Mouse (Mus musculus) heart, embryonic 13.5 days (tissue): ENCODE data around the gene Prpsap1. TPM values are rescaled to one million over a fixed set of nuclear protein-coding genes. Genes with fewer than 3 reads are reported as not detected.
"Not testable (repeated sequence)": the region's sequence is repeated elsewhere in the genome, so short reads cannot be mapped to it uniquely, and the experiment has no call there.

Source experiments
- ATAC-seq: fragments of 200-750 bp; cut with Nextera tagmentation; 2 replicates; pipeline ENCODE4 v1.8.0; 2017; ENCODE audit warnings: moderate TSS enrichment; ENCODE audit not compliant: insufficient number of reproducible peaks, low FRiP score, low TSS enrichment; ENCODE audit errors: extremely low read depth
- H3K27ac ChIP-seq: fragments of 300-500 bp; sonication (generic); replicated peaks from 2 replicates; pipeline ENCODE4 v1.5.1; 2015; ENCODE audit warnings: moderate library complexity, mild to moderate bottlenecking, inconsistent platforms
- H3K27me3 ChIP-seq: fragments of 300-500 bp; sonication (generic); replicated peaks from 2 replicates; pipeline ENCODE4 v1.6.1; 2015; ENCODE audit warnings: mild to moderate bottlenecking, inconsistent platforms
- H3K36me3 ChIP-seq: fragments of 300-500 bp; sonication (generic); 2 replicates; pipeline ENCODE4 v1.6.1; 2015; ENCODE audit warnings: mild to moderate bottlenecking, inconsistent platforms
- H3K4me1 ChIP-seq: fragments of 300-500 bp; sonication (generic); 2 replicates; pipeline ENCODE4 v1.6.1; 2015; ENCODE audit warnings: inconsistent platforms
- H3K4me2 ChIP-seq: fragments of 300-500 bp; sonication (generic); 2 replicates; pipeline ENCODE4 v1.6.1; 2015; ENCODE audit warnings: inconsistent platforms, mild to moderate bottlenecking, moderate library complexity
- H3K4me3 ChIP-seq: fragments of 300-500 bp; sonication (generic); 2 replicates; pipeline ENCODE4 v1.5.1; 2015; ENCODE audit warnings: moderate library complexity, mild to moderate bottlenecking, inconsistent platforms
- H3K9ac ChIP-seq: fragments of 300-500 bp; sonication (generic); 2 replicates; pipeline ENCODE4 v1.6.1; 2015; ENCODE audit warnings: inconsistent platforms, mild to moderate bottlenecking, moderate library complexity
- H3K9me3 ChIP-seq: fragments of 300-500 bp; sonication (generic); 2 replicates; pipeline ENCODE4 v1.6.1; 2016; ENCODE audit warnings: inconsistent platforms
- WGBS: fragments of 180-500 bp; shearing (Covaris S2); methylation state at CpG from one replicate; pipeline ENCODE4 v1.1.7; 2015; ENCODE audit warnings: mixed read lengths; 5-methylcytosine and 5-hydroxymethylcytosine counted together
- polyA plus RNA-seq: library from polyadenylated mRNA; unstranded; fragments of >200 nt; fragmentation: Nextera tagmentation; extraction: Ambion mirVana; gene quantifications from 2 replicates; pipeline ENCODE4 v1.2.1, GENCODE M21; 2015

Gene Prpsap1
- polyA plus RNA-seq, 1 experiment from 2014 or later, result 90.2 TPM

GRCm38 (mm10) chr11:116433356-116434286, 60.4 kb downstream of the Prpsap1 start, which contains the start of gene Ubald2:
Gene Ubald2 (plus strand): TSS chr11:116434094.
- H3K36me3 ChIP-seq, result peaks cover 25% of the 10 kb centered on the region
- H3K9ac ChIP-seq, result peak within 1 kb of the TSS; percentile 96
- H3K27ac ChIP-seq, result peak within 1 kb of the TSS; percentile 94
- peak; percentile 95 for ATAC-seq
- no peaks in the 10 kb centered on the region for H3K9me3 ChIP-seq
- H3K27me3 ChIP-seq, result no peaks in the 10 kb centered on the region
- H3K4me1 ChIP-seq, result peaks cover 63% of the 10 kb centered on the region
- H3K4me2 ChIP-seq, result peak within 1 kb of the TSS; percentile 88
- peak within 1 kb of the TSS; percentile 91 for H3K4me3 ChIP-seq
- 3% methylated on average over 56 of the region's 66 CpGs for WGBS

- Histone ChIP-seq H3K4me1 (peaks cover 63% of the 10 kb centered on the region), H3K27me3 (no peaks in the 10 kb centered on the region), H3K9ac (no peak overlapping the region), H3K36me3 (peaks cover 24% of the 10 kb centered on the region), H3K9me3 (no peaks in the 10 kb centered on the region), H3K4me2 (peak overlapping the region; percentile 88), H3K4me3 (no peak overlapping the region), H3K27ac (peak overlapping the region; percentile 70)
- WGBS, result 62% methylated on average over 8 of the region's 8 CpGs
- ATAC-seq, result no peak
Observed at GRCm38 (mm10) chr11:116432593-116433355, 61.2 kb downstream of the Prpsap1 start.

- no peaks in the 10 kb centered on the region for H3K9me3 ChIP-seq
- no peaks in the 10 kb centered on the region for H3K27me3 ChIP-seq
- H3K9ac ChIP-seq, result no peak overlapping the region
- H3K4me1 ChIP-seq, result peaks cover 57% of the 10 kb centered on the region
- 54% methylated on average over 6 of the region's 6 CpGs for WGBS
- H3K36me3 ChIP-seq, result peaks cover 17% of the 10 kb centered on the region
- ATAC-seq, result no peak
- no peak overlapping the region for H3K4me3 ChIP-seq
- no peak overlapping the region for H3K4me2 ChIP-seq
- H3K27ac ChIP-seq, result no peak overlapping the region
Observed at GRCm38 (mm10) chr11:116432127-116432526, 61.9 kb downstream of the Prpsap1 start.

- peaks cover 51% of the 10 kb centered on the region for H3K4me1 ChIP-seq
- peak overlapping the region; percentile 53 for H3K4me2 ChIP-seq
- H3K9me3 ChIP-seq, result no peaks in the 10 kb centered on the region
- no peak for ATAC-seq
- H3K36me3 ChIP-seq, result peaks cover 11% of the 10 kb centered on the region
- H3K4me3 ChIP-seq, result peak overlapping the region; percentile 10; the same call in 1 of the 2 replicates
- peak overlapping the region; percentile 47; the same call in 1 of the 2 replicates for H3K9ac ChIP-seq
- 49% methylated on average over 11 of the region's 11 CpGs for WGBS
- no peak overlapping the region for H3K27ac ChIP-seq
- H3K27me3 ChIP-seq, result no peaks in the 10 kb centered on the region
Observed at GRCm38 (mm10) chr11:116431428-116432077, 62.4 kb downstream of the Prpsap1 start.

- WGBS, result 21% methylated on average over 22 of the region's 22 CpGs
Observed at GRCm38 (mm10) chr11:116430723-116431427, 63.1 kb downstream of the Prpsap1 start.

GRCm38 (mm10) chr11:116429862-116430613, 64.0 kb downstream of the Prpsap1 start:
- Histone ChIP-seq H3K27me3 (no peaks in the 10 kb centered on the region), H3K4me3 (no peak overlapping the region), H3K36me3 (no peaks in the 10 kb centered on the region), H3K4me2 (no peak overlapping the region), H3K9ac (no peak overlapping the region), H3K9me3 (no peaks in the 10 kb centered on the region), H3K4me1 (peaks cover 38% of the 10 kb centered on the region), H3K27ac (no peak overlapping the region)
- 77% methylated on average over 9 of the region's 9 CpGs for WGBS
- ATAC-seq, result no peak

More at GRCm38 (mm10) chr11:116430723-116431427, 63.1 kb downstream of the Prpsap1 start:
- Histone ChIP-seq H3K4me3 (peak overlapping the region; percentile 10; the same call in 1 of the 2 replicates), H3K27ac (no peak overlapping the region), H3K4me2 (peak overlapping the region; percentile 53), H3K27me3 (no peaks in the 10 kb centered on the region), H3K4me1 (peaks cover 44% of the 10 kb centered on the region), H3K36me3 (peaks cover 5% of the 10 kb centered on the region), H3K9me3 (no peaks in the 10 kb centered on the region), H3K9ac (peak overlapping the region; percentile 58; the same call in 1 of the 2 replicates)
- ATAC-seq, result no peak

GRCm38 (mm10) chr11:116428872-116429859, 64.8 kb downstream of the Prpsap1 start:
- H3K4me3 ChIP-seq, result no peak overlapping the region
- H3K4me1 ChIP-seq, result peaks cover 45% of the 10 kb centered on the region
- peak overlapping the region; percentile 16; the same call in 1 of the 2 replicates for H3K9ac ChIP-seq
- 29% methylated on average over 13 of the region's 13 CpGs for WGBS
- ATAC-seq, result no peak
- H3K36me3 ChIP-seq, result no peaks in the 10 kb centered on the region
- H3K9me3 ChIP-seq, result no peaks in the 10 kb centered on the region
- H3K27ac ChIP-seq, result no peak overlapping the region
- no peaks in the 10 kb centered on the region for H3K27me3 ChIP-seq
- H3K4me2 ChIP-seq, result no peak overlapping the region

- no peaks in the 10 kb centered on the region for H3K36me3 ChIP-seq
- no peak overlapping the region for H3K4me3 ChIP-seq
- ATAC-seq, result no peak
- WGBS, result 74% methylated on average over 6 of the region's 6 CpGs
- no peaks in the 10 kb centered on the region for H3K27me3 ChIP-seq
- no peak overlapping the region for H3K27ac ChIP-seq
- peaks cover 44% of the 10 kb centered on the region for H3K4me1 ChIP-seq
- H3K9ac ChIP-seq, result no peak overlapping the region
- no peak overlapping the region for H3K4me2 ChIP-seq
- H3K9me3 ChIP-seq, result no peaks in the 10 kb centered on the region
Observed at GRCm38 (mm10) chr11:116426852-116427575, 67.0 kb downstream of the Prpsap1 start.

GRCm38 (mm10) chr11:116426328-116426727, 67.7 kb downstream of the Prpsap1 start:
- whole genome bisulfite sequencing, result 82% methylated on average over 11 of the region's 11 CpGs

More at GRCm38 (mm10) chr11:116426328-116426727, 67.7 kb downstream of the Prpsap1 start:
- H3K4me1 ChIP-seq, result peaks cover 38% of the 10 kb centered on the region
- H3K36me3 ChIP-seq, ATAC-seq, H3K27me3 ChIP-seq, H3K9ac ChIP-seq, H3K4me3 ChIP-seq, H3K9me3 ChIP-seq, H3K27ac ChIP-seq, H3K4me2 ChIP-seq: not testable (repeated sequence)
